Mouse (Mus musculus) lung, postnatal 4 days (tissue): Measurements from ENCODE around the gene Ush1g.

Source experiments
- DNase-seq, 2 experiments: peaks; one replicate each; pipeline ENCODE4 v3.0.0; 2021

Ush1g gene

GRCm38 (mm10) chr11:115321906-115322693, at the start of gene Ush1g:
Gene Ush1g, minus strand, starts transcription at chr11:115322041.
- peak; percentile 43 to 61 for DNase-seq

GRCm38 (mm10) chr11:115371354-115371753, 49.5 kb upstream of the Ush1g start:
- no peak for DNase-seq

GRCm38 (mm10) chr11:115370368-115370767, 48.5 kb upstream of the Ush1g start:
- DNase-seq: no peak

GRCm38 (mm10) chr11:115367395-115367944, 45.6 kb upstream of the Ush1g start, which contains the start of gene Hid1:
Gene Hid1, minus strand, starts transcription at chr11:115367756.
- peak; percentile 82 to 88 for DNase-seq

- DNase-seq: no peak
Measured at GRCm38 (mm10) chr11:115366706-115367394, 45.0 kb upstream of the Ush1g start.

GRCm38 (mm10) chr11:115366039-115366705, 44.3 kb upstream of the Ush1g start:
- no peak for DNase-seq

- no peak for DNase-seq
Measured at GRCm38 (mm10) chr11:115364136-115364535, 42.3 kb upstream of the Ush1g start.

GRCm38 (mm10) chr11:115359726-115360125, 37.9 kb upstream of the Ush1g start:
- peak in 1 of 2 experiments; percentile 49 for DNase-seq

- peak; percentile 44 to 69 for DNase-seq
Measured at GRCm38 (mm10) chr11:115359293-115359692, 37.5 kb upstream of the Ush1g start.

- peak; percentile 63 to 82 for DNase-seq
Measured at GRCm38 (mm10) chr11:115358468-115358867, 36.6 kb upstream of the Ush1g start.

GRCm38 (mm10) chr11:115354183-115354582, 32.3 kb upstream of the Ush1g start:
- DNase-seq: peak; percentile 65 to 78

GRCm38 (mm10) chr11:115353375-115353774, 31.5 kb upstream of the Ush1g start:
- DNase-seq: no peak

- DNase-seq: no peak
Measured at GRCm38 (mm10) chr11:115349976-115350375, 28.1 kb upstream of the Ush1g start.

- peak in 1 of 2 experiments; percentile 20 for DNase-seq
Measured at GRCm38 (mm10) chr11:115348681-115349248, 26.9 kb upstream of the Ush1g start.

- no peak for DNase-seq
Measured at GRCm38 (mm10) chr11:115345515-115345914, 23.7 kb upstream of the Ush1g start.

GRCm38 (mm10) chr11:115344967-115345366, 23.1 kb upstream of the Ush1g start:
- DNase-seq: no peak

GRCm38 (mm10) chr11:115341866-115342265, 20.0 kb upstream of the Ush1g start:
- DNase-seq: no peak

- no peak for DNase-seq
Measured at GRCm38 (mm10) chr11:115341246-115341645, 19.4 kb upstream of the Ush1g start.

- no peak for DNase-seq
Measured at GRCm38 (mm10) chr11:115337826-115338225, 16.0 kb upstream of the Ush1g start.

- no peak for DNase-seq
Measured at GRCm38 (mm10) chr11:115337350-115337749, 15.5 kb upstream of the Ush1g start.

GRCm38 (mm10) chr11:115336115-115336514, 14.3 kb upstream of the Ush1g start:
- no peak for DNase-seq

GRCm38 (mm10) chr11:115335223-115335622, 13.4 kb upstream of the Ush1g start:
- DNase-seq: no peak

- no peak for DNase-seq
Measured at GRCm38 (mm10) chr11:115334531-115334930, 12.7 kb upstream of the Ush1g start, which contains the start of gene Otop3. Gene Otop3, plus strand, starts transcription at chr11:115334731.
